Mouse (Mus musculus) hindbrain, embryonic 10.5 days (tissue): Measurements from ENCODE around the gene Gm10974. TPM values are rescaled to one million over a fixed set of nuclear protein-coding genes. Genes with fewer than 3 reads are reported as not detected.
A peak's percentile ranks its signal among the peaks of the same experiment; 100 is the strongest.

ENCODE experiments used
- DNase-seq: peaks from one replicate; pipeline ENCODE4 v3.0.0-alpha.2; 2017; ENCODE audit warnings: low spot score
- H3K27ac ChIP-seq: fragments of 300-500 bp; sonication (generic); 2 replicates; pipeline ENCODE4 v1.5.1; 2016; ENCODE audit warnings: mild to moderate bottlenecking, moderate library complexity
- H3K27me3 ChIP-seq: fragments of 300-500 bp; sonication (generic); 2 replicates; pipeline ENCODE4 v1.6.1; 2016; ENCODE audit warnings: mild to moderate bottlenecking; ENCODE audit not compliant: poor library complexity, insufficient read depth, severe bottlenecking
- H3K36me3 ChIP-seq: fragments of 300-500 bp; sonication (generic); 2 replicates; pipeline ENCODE4 v1.6.1; 2016; ENCODE audit warnings: mild to moderate bottlenecking, moderate library complexity
- H3K4me1 ChIP-seq: fragments of 300-500 bp; sonication (generic); replicated peaks from 2 replicates; pipeline ENCODE4 v1.6.1; 2016; ENCODE audit warnings: mild to moderate bottlenecking
- H3K4me3 ChIP-seq: fragments of 300-500 bp; sonication (generic); 2 replicates; pipeline ENCODE4 v1.5.1; 2016; ENCODE audit warnings: mild to moderate bottlenecking, moderate library complexity
- H3K9me3 ChIP-seq: fragments of 300-500 bp; sonication (generic); 2 replicates; pipeline ENCODE4 v1.6.1; 2016; ENCODE audit warnings: mild to moderate bottlenecking, moderate library complexity
- WGBS: fragments of 180-500 bp; shearing (Covaris S2); methylation state at CpG from one replicate; pipeline ENCODE4 v1.1.7; 2016; 5-methylcytosine and 5-hydroxymethylcytosine counted together
- polyA plus RNA-seq: library from polyadenylated mRNA; unstranded; fragments of >200 nt; fragmentation: Nextera tagmentation; extraction: Ambion mirVana; gene quantifications from 2 replicates; pipeline ENCODE4 v1.2.1, GENCODE M21; 2016

Gene Gm10974
- polyA plus RNA-seq, result not detected in 2 replicates

DNA sequence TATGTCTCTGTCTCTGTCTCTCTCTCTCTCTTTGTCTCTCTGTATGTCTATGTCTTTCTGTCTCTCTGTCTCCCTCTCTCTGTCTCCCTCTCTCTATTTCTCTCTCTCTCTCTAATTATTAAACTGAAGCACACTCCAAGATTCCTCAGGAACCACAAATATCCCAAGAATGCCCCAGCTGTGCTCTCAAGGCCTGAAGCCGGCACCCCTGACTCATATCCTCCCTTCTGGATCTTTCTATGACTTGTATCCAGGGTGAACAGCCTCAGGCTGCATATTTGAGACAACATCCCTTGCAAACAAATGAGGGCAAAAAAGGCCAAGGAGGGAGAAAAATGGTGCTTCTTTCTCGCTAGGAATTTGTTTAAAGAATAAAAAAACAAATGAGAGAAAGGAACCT lies at the start of gene Gm10974:
Gene Gm10974 (plus strand): TSS at position 2 of the 400 bp plus-strand sequence.
- DNase-seq, result no peak
- Histone ChIP-seq H3K4me1 (no peaks in the 10 kb centered on the region), H3K36me3 (no peaks in the 10 kb centered on the region), H3K27ac (no peak within 1 kb of the TSS), H3K4me3 (no peak within 1 kb of the TSS), H3K9me3 (peaks cover 14% of the 10 kb centered on the region), H3K27me3 (no peaks in the 10 kb centered on the region)
- 64% methylated on average over 2 of the region's 2 CpGs for WGBS

DNA sequence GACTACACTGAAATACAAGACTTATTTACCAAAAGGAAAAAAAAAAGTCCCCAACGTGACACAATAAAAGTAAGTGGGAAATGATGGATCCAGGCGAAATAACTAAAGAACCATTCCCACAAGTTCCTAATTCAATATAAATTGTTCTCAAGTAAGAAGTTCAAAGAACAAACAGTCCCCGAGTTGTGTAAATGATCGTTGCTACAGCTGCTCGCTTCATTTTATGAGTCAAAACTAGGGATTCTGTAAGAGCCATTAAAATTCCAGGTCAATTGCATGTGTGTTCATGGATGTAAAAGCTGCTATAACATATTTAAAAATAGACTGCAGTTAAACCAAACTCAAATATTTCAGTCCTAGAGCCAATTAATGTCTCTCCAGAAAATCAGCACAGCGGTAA lies 47.6 kb upstream of the Gm10974 start:
- no peak for DNase-seq
- WGBS, result 91% methylated on average over 6 of the region's 6 CpGs
- Histone ChIP-seq H3K4me1 (no peaks in the 10 kb centered on the region), H3K27me3 (no peaks in the 10 kb centered on the region), H3K36me3 (no peaks in the 10 kb centered on the region), H3K9me3 (no peaks in the 10 kb centered on the region), H3K4me3 (no peak overlapping the region), H3K27ac (no peak overlapping the region)

DNA sequence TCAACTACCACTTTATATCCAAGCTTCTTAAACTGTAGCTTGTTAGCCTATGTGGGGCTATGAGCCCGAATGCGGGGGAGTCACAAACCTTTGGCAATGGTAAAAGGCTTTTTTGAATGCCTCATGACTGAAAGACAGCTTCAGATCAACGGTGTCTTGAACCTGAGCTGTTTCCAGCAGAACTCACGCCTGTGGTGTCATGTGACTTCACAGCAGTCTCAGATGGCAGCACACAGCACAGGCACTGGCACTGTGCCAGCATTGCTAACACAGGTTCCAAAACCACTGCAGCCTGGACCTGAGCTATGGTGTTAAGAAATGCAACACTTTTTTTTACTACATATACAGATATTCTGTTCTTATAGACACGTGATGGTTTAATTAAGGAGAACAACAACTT lies 44.7 kb upstream of the Gm10974 start:
- Histone ChIP-seq H3K4me1 (no peaks in the 10 kb centered on the region), H3K4me3 (no peak overlapping the region), H3K27ac (no peak overlapping the region), H3K27me3 (no peaks in the 10 kb centered on the region), H3K36me3 (no peaks in the 10 kb centered on the region), H3K9me3 (no peaks in the 10 kb centered on the region)
- no peak for DNase-seq
- 76% methylated on average over 5 of the region's 5 CpGs for WGBS

DNA sequence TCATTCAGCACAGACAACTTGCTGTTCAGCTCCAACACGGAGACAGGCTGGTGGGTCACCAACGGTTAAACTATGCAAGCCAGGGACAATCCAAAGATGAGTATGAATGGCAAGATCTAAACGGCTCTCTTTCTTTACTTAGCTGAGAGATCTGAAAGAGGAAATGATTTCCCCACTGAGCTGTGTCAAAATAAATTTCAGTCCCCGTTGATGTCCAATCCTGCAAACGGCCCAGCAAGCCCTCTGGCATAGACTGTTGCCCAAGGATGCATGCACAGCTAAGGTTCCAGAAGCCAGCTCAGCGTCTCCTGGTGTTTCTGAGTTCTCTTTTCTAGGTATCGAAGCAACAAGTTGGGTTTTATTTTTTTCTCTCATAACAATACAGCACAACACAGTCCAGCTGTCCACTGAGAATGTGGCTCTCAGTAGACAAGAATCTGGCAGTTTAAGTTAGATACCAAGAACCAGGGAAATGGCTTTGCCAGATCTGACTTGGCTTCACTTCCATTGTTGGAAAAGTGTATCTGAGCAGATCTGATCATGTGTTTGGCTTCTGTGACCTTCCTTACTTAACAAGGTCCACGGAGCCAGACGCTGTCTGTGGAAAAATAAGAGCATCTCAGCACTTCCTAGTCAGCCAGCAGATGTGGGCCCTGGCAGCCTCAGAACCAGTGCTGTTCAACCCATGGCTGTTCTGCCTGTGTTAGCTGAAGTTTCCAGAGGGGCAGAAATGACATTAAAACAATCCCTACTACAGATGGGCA lies 42.3 kb upstream of the Gm10974 start:
- 78% methylated on average over 9 of the region's 9 CpGs for WGBS
- DNase-seq, result no peak
- Histone ChIP-seq H3K27me3 (no peaks in the 10 kb centered on the region), H3K4me1 (no peaks in the 10 kb centered on the region; the same call in 1 of the 2 replicates), H3K27ac (no peak overlapping the region), H3K36me3 (no peaks in the 10 kb centered on the region), H3K4me3 (no peak overlapping the region), H3K9me3 (no peaks in the 10 kb centered on the region)

DNA sequence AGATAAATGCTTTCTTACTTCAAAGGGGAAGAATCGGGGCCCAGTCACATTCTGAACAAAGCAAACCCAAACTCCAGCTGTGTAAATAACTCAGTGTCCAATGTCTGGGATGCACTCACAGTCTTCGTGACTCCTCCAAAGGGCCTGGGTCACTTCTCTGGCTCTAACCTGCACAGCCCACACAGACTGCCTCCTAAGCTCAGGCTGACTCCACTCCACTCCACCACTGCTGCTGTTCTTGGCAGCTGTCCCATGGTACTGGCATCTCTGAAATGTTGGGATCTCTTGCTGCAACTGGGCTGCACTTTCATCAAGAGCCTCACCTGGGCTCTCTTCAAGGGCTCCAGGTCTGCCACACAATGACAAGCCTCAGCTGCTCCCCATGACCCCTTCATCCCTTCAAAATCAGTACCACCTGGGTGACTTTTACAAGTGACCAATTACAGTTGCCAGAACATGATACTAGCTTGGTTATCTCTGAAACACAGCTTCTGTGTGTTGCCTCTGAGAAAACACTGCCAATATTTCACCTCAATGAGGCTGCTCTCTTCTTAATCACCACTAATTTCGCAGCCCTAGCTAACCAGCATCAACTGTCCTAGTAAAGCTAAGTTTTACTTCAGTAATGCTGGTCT lies 40.2 kb upstream of the Gm10974 start:
- 63% methylated on average over 3 of the region's 3 CpGs for WGBS
- no peaks in the 10 kb centered on the region for H3K9me3 ChIP-seq
- H3K27me3 ChIP-seq, result no peaks in the 10 kb centered on the region
- no peaks in the 10 kb centered on the region for H3K36me3 ChIP-seq
- no peak overlapping the region for H3K4me3 ChIP-seq
- no peak overlapping the region for H3K27ac ChIP-seq
- H3K4me1 ChIP-seq, result no peaks in the 10 kb centered on the region; the same call in 1 of the 2 replicates
- DNase-seq, result no peak

DNA sequence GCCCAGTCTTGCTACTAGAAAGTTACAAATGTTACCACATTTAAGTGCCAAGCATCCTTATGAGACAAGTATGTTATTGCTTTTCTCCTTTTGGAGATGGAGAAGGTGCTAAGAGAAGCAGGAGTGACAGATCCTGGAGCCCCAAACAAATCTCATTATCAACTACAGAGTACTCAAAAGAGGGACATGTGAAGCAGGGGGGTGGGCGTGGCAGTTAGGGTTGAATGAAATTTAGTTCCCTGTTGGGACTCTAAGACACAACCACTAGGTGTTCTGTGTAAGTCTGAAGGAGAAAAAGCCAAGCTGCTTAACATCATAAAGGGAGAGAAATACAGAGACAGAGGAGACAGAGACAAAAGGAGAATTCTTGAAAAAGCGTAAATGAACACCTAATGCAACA lies 38.2 kb upstream of the Gm10974 start:
- WGBS, result 71% methylated on average over 2 of the region's 2 CpGs
- Histone ChIP-seq H3K4me3 (no peak overlapping the region), H3K27me3 (no peaks in the 10 kb centered on the region), H3K4me1 (no peaks in the 10 kb centered on the region; the same call in 1 of the 2 replicates), H3K9me3 (no peaks in the 10 kb centered on the region), H3K27ac (no peak overlapping the region), H3K36me3 (no peaks in the 10 kb centered on the region)
- no peak for DNase-seq

DNA sequence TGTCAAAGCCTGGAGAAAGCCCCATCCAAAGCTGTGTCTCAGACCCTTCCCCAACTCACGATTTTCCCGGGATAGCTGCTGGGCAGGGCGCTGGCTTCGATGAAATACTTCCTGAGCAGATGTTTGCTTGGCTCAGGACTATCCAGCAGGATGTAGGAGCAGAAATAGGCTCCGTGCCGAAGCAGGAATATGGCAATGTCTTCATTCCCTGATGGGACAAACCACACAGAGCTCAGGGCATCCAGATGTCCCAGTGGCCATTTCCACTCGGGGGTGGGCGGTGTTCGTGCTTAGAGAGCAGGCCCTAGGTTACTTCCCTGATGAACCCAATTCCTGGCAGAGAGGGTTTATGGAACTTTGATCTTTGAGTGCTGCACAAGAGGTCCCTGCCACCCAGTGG lies 35.1 kb upstream of the Gm10974 start:
- Histone ChIP-seq H3K4me1 (no peaks in the 10 kb centered on the region; the same call in 1 of the 2 replicates), H3K27me3 (no peaks in the 10 kb centered on the region), H3K4me3 (no peak overlapping the region), H3K36me3 (no peaks in the 10 kb centered on the region), H3K9me3 (no peaks in the 10 kb centered on the region), H3K27ac (no peak overlapping the region)
- no peak for DNase-seq
- WGBS, result 87% methylated on average over 9 of the region's 9 CpGs

DNA sequence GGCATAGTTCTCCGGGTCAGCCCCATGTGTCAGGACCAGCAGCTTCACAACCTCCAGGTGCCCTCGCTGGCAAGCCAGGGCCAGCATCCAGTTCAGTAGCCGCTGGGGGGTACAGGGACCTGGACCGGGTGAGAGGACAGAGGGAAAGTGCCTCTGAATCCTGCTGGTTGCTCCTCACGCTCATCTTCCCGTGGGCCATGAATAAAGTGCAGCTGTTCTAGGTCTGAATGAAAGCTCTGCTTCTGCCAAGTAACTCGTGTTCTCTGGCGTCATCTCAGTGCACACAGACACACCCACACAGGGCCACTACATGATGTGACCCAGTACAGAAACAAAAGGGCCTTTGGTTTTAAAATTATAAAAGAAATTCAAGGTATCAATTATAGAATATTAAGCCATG lies 33.4 kb upstream of the Gm10974 start:
- Histone ChIP-seq H3K4me3 (no peak overlapping the region), H3K4me1 (no peaks in the 10 kb centered on the region; the same call in 1 of the 2 replicates), H3K9me3 (no peaks in the 10 kb centered on the region), H3K27ac (no peak overlapping the region), H3K27me3 (no peaks in the 10 kb centered on the region), H3K36me3 (no peaks in the 10 kb centered on the region)
- 88% methylated on average over 8 of the region's 8 CpGs for WGBS
- no peak for DNase-seq

DNA sequence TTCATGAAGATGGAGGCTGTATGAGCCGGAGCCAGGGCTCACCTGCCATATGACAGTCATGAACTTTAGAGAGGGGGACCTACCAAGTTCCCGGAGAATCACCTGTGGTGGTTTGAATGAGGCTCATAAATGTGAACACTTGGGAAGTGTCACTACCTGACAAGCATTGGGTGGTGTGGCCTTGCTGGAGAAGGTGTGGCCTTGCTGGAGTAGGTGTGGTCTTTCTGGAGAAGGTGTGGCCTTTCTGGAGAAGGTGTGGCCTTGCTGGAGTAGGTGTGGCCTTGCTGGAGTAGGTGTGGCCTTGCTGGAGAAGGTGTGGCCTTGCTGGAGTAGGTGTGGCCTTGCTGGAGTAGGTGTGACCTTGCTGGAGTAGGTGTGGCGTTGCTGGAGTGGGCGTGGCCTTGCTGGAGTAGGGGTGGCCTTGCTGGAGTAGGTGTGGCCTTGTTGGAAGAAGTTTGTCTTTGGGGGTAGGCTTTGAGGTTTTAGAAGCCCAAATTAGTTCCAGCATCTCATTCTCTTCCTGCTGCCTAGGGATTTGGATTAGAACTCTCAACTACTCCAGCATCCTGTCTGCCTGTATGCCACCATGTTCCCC lies 31.7 kb upstream of the Gm10974 start:
- DNase-seq, result no peak
- no peaks in the 10 kb centered on the region for H3K27me3 ChIP-seq
- H3K4me3 ChIP-seq, result no peak overlapping the region
- H3K4me1 ChIP-seq, result peaks cover 2% of the 10 kb centered on the region; the same call in 1 of the 2 replicates
- H3K36me3 ChIP-seq, result no peaks in the 10 kb centered on the region
- no peak overlapping the region for H3K27ac ChIP-seq
- no peaks in the 10 kb centered on the region for H3K9me3 ChIP-seq
- 85% methylated on average over 4 of the region's 4 CpGs for WGBS

DNA sequence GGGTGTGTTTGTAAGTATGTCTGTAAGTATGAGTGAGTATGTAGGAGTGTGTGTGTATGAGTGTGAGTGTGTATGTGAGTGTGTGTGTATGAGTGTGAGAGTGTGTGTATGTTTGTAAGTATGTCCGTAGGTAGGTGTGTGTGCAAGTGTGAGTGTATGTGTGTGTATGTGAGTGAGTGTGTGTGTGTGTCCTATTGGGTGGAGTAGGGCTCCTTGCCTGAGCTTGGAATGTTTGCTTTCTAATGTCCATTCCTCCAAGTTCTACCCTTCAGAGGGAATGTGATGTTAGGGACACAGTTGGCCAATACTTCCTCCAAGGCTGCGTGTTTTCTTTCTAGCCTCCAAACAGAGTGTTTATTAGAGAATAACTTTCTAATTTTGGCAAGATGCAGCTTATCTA lies 28.8 kb upstream of the Gm10974 start:
- Histone ChIP-seq H3K27me3 (no peaks in the 10 kb centered on the region), H3K4me1 (peaks cover 7% of the 10 kb centered on the region; the same call in 1 of the 2 replicates), H3K4me3 (no peak overlapping the region), H3K36me3 (no peaks in the 10 kb centered on the region), H3K27ac (no peak overlapping the region), H3K9me3 (no peaks in the 10 kb centered on the region)
- no peak for DNase-seq
- 87% methylated on average over 2 of the region's 2 CpGs for WGBS

DNA sequence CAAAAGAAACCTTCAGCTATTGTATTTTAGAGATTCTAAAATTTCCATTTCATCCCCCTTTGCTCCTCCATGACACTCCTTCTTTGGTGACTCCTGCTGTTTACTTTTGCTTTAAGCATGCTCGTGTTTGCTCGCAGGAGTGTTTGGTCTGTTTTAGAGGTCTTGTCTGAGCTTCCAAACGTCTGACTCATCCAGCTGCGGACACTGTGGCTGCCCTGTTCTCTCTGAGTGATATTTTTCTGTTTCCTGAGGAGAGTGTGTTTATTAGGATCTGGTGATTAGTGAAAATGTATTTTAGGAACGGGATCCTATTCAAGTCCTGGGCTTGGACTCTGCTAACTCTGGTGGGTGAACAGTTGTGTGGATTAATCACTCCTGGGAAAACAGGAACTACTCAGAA lies 26.1 kb upstream of the Gm10974 start:
- Histone ChIP-seq H3K4me1 (peaks cover 7% of the 10 kb centered on the region; the same call in 1 of the 2 replicates), H3K27me3 (no peaks in the 10 kb centered on the region), H3K36me3 (no peaks in the 10 kb centered on the region), H3K9me3 (no peaks in the 10 kb centered on the region), H3K4me3 (no peak overlapping the region), H3K27ac (no peak overlapping the region)
- no peak for DNase-seq
- 57% methylated on average over 5 of the region's 5 CpGs for WGBS

DNA sequence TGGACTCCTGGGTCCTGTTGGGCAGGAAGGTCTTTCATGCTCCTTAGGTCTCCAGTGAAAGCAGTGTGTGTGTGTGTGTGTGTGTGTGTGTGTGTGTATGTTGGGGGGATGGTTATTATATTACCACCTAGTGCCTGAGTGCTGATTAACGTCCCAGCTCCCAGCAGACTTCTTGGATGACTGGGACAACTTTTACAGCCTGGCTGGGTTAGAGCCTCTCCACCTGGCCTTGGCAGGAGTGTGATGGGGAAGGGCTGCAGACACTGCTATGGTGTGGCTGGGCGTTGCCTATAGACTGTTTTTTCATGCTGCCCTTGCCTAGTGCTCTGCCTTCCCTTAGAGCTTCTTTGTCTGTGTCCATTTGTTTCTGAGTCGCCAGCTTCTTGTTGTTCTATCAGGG lies 25.7 kb upstream of the Gm10974 start:
- Histone ChIP-seq H3K36me3 (no peaks in the 10 kb centered on the region), H3K4me3 (no peak overlapping the region), H3K4me1 (peaks cover 7% of the 10 kb centered on the region; the same call in 1 of the 2 replicates), H3K27me3 (no peaks in the 10 kb centered on the region), H3K9me3 (no peaks in the 10 kb centered on the region), H3K27ac (no peak overlapping the region)
- no peak for DNase-seq
- WGBS, result 60% methylated on average over 3 of the region's 3 CpGs

DNA sequence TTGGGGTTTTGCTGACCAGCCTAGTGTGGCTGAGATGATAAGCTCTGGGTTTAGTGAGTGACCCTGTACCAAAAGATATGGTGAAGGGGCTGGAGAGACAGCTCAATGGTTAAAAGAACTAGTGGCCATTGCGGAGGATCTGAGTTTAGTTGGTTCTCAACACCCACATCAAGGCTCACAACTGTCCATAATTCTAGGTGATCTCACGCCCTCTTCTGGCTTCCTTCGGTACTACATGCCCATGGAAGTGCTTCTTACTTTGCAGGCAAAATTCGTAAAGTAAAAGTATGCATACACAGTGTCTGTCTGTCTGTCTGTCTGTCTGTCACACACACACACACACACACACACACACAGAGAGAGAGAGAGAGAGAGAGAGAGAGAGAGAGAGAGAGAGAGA lies 23.4 kb upstream of the Gm10974 start:
- H3K4me3 ChIP-seq, result no peak overlapping the region
- DNase-seq, result peak; percentile 53
- H3K36me3 ChIP-seq, result no peaks in the 10 kb centered on the region
- H3K4me1 ChIP-seq, result peaks cover 9% of the 10 kb centered on the region
- H3K27me3 ChIP-seq, result no peaks in the 10 kb centered on the region
- WGBS, result 39% methylated on average over 4 of the region's 4 CpGs
- H3K9me3 ChIP-seq, result no peaks in the 10 kb centered on the region
- no peak overlapping the region for H3K27ac ChIP-seq
